Mouse (Mus musculus) E14TG2a.4 (cell line): ENCODE measurements at regions not wholly inside any gene's neighbourhood (a gene's known extent, or its start where the extent isn't known, plus 50 kb on each side); places are given as distances from the start of the nearest gene placed in this dataset.

Source experiments
- CTCF ChIP-seq: conservative IDR thresholded peaks from 2 replicates; pipeline ENCODE4 v1.5.1; 2014; ENCODE audit warnings: low read length
- NANOG ChIP-seq: IDR thresholded peaks from 2 replicates; pipeline ENCODE4 v1.6.1; 2014; ENCODE audit warnings: borderline replicate concordance, low read length, mixed read lengths
- POU5F1 ChIP-seq: IDR thresholded peaks from 2 replicates; pipeline ENCODE4 v1.6.1; 2014; ENCODE audit warnings: low read length, borderline replicate concordance

DNA sequence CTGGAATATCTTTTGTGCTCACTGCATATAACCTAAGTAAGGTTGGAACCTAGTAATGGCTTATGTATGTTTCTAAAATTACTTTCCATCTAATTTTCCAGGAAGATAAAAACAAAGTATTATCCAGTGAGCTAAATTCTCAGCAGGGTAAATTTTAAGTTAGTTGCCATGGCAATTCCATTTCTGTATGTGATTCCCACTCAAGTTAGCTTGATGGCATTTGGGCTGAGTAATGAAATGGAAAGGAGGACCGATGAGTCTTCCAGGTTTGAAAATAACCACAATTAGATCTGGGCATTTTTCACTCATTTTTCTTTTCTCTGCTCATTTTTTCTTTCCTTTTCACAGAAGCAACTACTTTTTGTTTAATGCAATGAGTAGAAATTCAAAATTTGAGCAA lies 398.4 kb upstream of the Gm10801 start:
- no peak for TF ChIP-seq CTCF
- TF ChIP-seq NANOG = no peak
- no peak for TF ChIP-seq POU5F1
